Mouse (Mus musculus): ENCODE measurements around the gene Cntn5.

GRCm38 (mm10) chr9:9937444-9938436, 966.8 kb downstream of the Cntn5 start:
- TF ChIP-seq MYOG (IDR thresholded peaks at IDR 0.05; ENCODE audit: control insufficient read depth, extremely low read depth, insufficient read length) (no peak), CTCF (IDR thresholded peaks at IDR 0.05; ENCODE audit: control insufficient read depth, insufficient read depth, insufficient read length) (no peak)

Measured in C2C12 (cell line).